Mouse (Mus musculus) stomach, embryonic 16.5 days (tissue): ENCODE measurements around the gene Ssna1. TPM values are rescaled to one million over a fixed set of nuclear protein-coding genes. Genes with fewer than 3 reads are reported as not detected.

Experiments used
- ATAC-seq: fragments of 200-750 bp; cut with Nextera tagmentation; 2 replicates; pipeline ENCODE4 v1.8.0; 2017; ENCODE audit warnings: moderate number of reproducible peaks, moderate TSS enrichment; ENCODE audit not compliant: insufficient read depth, low FRiP score
- H3K27ac ChIP-seq: fragments of 300-500 bp; sonication (generic); 2 replicates; pipeline ENCODE4 v1.5.1; 2014; ENCODE audit warnings: low read length
- H3K27me3 ChIP-seq: fragments of 300-500 bp; sonication (generic); 2 replicates; pipeline ENCODE4 v1.6.1; 2014; ENCODE audit warnings: low read length, control low read depth, mixed read lengths; ENCODE audit not compliant: control insufficient read depth, insufficient read depth
- H3K36me3 ChIP-seq: fragments of 300-500 bp; sonication (generic); 2 replicates; pipeline ENCODE4 v1.6.1; 2014; ENCODE audit warnings: low read length; ENCODE audit not compliant: control insufficient read depth, insufficient read depth
- H3K4me1 ChIP-seq: fragments of 300-500 bp; sonication (generic); 2 replicates; pipeline ENCODE4 v1.6.1; 2014; ENCODE audit warnings: low read length, control low read depth, mixed read lengths; ENCODE audit not compliant: control insufficient read depth, insufficient read depth
- H3K4me2 ChIP-seq: fragments of 300-500 bp; sonication (generic); 2 replicates; pipeline ENCODE4 v1.6.1; 2014; ENCODE audit warnings: low read depth, low read length, mixed read lengths
- H3K4me3 ChIP-seq: fragments of 300-500 bp; sonication (generic); replicated peaks from 2 replicates; pipeline ENCODE4 v1.5.1; 2014; ENCODE audit warnings: mild to moderate bottlenecking, low read length
- H3K9ac ChIP-seq: fragments of 300-500 bp; sonication (generic); 2 replicates; pipeline ENCODE4 v1.6.1; 2014; ENCODE audit warnings: low read length
- H3K9me3 ChIP-seq: fragments of 300-500 bp; sonication (generic); replicated peaks from 2 replicates; pipeline ENCODE4 v1.6.1; 2016; ENCODE audit warnings: low read length, control low read depth; ENCODE audit not compliant: control insufficient read depth
- WGBS: fragments of 180-500 bp; shearing (Covaris S2); extraction: QIAGEN DNeasy Blood & Tissue Kit; methylation state at CpG from one replicate; pipeline ENCODE4 v1.1.7; 2014; 5-methylcytosine and 5-hydroxymethylcytosine counted together
- polyA plus RNA-seq: library from polyadenylated mRNA; unstranded; fragments of >200 nt; fragmentation: Nextera tagmentation; extraction: Ambion mirVana; gene quantifications from 2 replicates; pipeline ENCODE4 v1.2.1, GENCODE M21; 2015

Ssna1 gene
- polyA plus RNA-seq, 1 experiment from 2014 or later = 199 TPM

DNA sequence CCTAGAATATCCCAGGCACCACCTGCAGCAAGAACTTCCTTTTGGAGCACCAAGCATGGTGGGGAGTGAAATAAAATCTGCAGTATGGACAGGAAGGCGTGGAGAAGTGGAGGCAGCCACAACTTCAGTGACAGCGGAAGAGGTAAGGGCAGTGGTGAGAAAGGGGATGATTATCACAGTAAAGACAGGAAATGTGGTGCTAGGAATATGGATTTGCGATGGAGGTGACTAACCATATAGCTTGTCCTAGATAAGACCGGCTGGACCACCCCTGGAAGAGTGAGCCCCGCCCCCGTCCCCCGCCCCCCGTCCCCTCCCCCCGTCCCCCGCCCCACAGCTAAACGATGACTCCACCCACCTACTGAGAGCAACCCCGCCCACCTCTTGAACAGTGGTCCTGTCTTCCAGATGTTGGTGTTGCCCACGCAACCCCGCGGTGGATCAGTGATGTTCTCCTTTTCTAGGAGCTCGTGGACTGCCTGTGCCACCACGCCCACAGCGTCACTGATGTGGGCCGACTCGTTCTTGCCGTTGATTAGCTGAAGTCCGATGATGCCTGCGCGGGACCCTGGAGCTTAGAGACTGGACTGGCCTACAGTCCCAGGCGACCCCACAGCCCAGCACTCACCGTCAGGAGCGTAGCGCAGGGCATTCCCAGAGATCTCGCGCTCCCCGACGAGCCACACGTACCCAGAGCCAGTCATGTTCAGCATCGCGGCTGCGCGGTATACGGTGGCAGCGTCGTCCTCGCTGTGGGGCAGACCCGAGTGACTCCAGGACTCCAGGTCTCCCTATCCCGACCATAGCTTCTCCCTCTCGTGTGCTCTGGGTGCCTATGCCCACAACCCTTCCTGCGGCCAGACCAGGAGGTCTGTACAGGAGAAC, 32.7 kb upstream of the Ssna1 start:
- H3K27me3 ChIP-seq = peaks cover 17% of the 10 kb centered on the region; the same call in 1 of the 2 replicates
- peak overlapping the region; percentile 49 for H3K9ac ChIP-seq

DNA sequence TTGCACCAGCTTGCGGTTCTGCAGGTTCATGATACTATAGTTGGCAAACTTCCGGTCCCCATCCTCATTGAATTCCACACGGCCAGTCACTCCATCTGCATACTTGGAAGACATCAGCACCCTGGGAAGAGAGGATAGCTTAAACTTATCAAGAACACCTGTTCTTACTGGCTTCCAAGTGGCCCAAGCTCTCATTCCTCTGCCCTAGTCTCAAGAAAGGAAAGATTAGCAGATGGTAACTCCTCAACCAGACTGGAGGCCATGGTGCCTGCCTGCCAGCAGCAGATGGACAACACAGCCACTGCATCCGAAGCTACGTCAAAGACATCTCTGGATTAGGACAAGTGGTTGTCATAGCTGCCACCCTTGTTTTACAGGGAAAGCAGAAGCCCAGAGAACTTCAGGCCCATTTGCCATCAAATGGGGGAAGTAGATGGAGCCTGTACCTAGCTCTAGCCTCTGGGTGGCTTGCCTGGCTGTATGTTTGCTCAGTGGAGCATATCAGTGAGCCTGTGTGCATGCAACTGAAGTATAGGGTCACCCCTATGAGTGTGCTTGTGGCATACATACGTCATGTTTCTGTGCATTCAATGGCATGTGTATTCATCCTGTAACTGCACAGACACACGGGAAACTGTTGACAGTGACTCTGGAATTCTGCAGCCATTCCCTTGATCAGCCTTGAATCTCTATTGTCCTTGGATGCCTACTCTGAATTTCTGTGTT, 31.9 kb upstream of the Ssna1 start:
- peaks cover 17% of the 10 kb centered on the region; the same call in 1 of the 2 replicates for H3K27me3 ChIP-seq
- no peaks in the 10 kb centered on the region for H3K9me3 ChIP-seq
- WGBS = 69% methylated on average over 7 of the region's 7 CpGs
- H3K36me3 ChIP-seq = no peaks in the 10 kb centered on the region
- H3K4me1 ChIP-seq = 0 out of 2 replicates have a peak, but pooled peaks cover 2% of the 10 kb centered on the region
- 0 out of 2 replicates have a peak overlapping the region, but pooled peaks have one; percentile 13 for H3K9ac ChIP-seq
- H3K4me2 ChIP-seq = peak overlapping the region; percentile 67
- peak; percentile 40; the same call in 1 of the 2 replicates for ATAC-seq
- H3K4me3 ChIP-seq = peak overlapping the region; percentile 52; the same call in 1 of the 2 replicates
- no peak overlapping the region for H3K27ac ChIP-seq

More for the DNA sequence above, 32.7 kb upstream of the Ssna1 start:
- no peaks in the 10 kb centered on the region for H3K9me3 ChIP-seq
- no peak overlapping the region for H3K27ac ChIP-seq
- no peaks in the 10 kb centered on the region for H3K36me3 ChIP-seq
- peak overlapping the region; percentile 52 for H3K4me3 ChIP-seq
- H3K4me1 ChIP-seq = 0 out of 2 replicates have a peak, but pooled peaks cover 2% of the 10 kb centered on the region
- peak; percentile 37; the same call in 1 of the 2 replicates for ATAC-seq
- WGBS = 3% methylated on average over 42 of the region's 45 CpGs
- peak overlapping the region; percentile 67 for H3K4me2 ChIP-seq

DNA sequence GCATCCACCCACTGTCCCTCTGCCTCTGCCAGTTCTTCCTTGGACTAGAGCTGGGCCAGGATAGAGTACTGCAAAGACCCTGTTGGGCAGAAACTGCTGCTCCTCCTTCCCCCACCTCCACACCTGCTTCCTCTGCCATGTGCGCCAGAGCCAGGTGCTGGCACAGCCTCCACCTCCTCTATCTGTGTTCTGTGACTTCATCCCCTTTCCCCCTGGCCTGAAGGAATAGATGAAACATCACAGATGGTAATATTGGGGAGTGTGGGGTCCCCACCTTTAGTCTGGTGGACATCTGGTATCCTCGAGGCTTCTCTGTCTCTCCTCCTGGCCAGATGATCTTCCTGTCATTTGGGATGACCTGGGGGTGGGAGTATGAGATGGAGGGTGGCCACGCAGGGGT, 31.2 kb upstream of the Ssna1 start:
- no peak overlapping the region for H3K27ac ChIP-seq
- 0 out of 2 replicates have a peak, but pooled peaks cover 2% of the 10 kb centered on the region for H3K4me1 ChIP-seq
- 65% methylated on average over 3 of the region's 3 CpGs for WGBS
- no peak overlapping the region for H3K4me2 ChIP-seq
- H3K36me3 ChIP-seq = no peaks in the 10 kb centered on the region
- no peaks in the 10 kb centered on the region for H3K9me3 ChIP-seq
- H3K27me3 ChIP-seq = peaks cover 17% of the 10 kb centered on the region; the same call in 1 of the 2 replicates
- ATAC-seq = no peak
- H3K9ac ChIP-seq = no peak overlapping the region
- H3K4me3 ChIP-seq = no peak overlapping the region

DNA sequence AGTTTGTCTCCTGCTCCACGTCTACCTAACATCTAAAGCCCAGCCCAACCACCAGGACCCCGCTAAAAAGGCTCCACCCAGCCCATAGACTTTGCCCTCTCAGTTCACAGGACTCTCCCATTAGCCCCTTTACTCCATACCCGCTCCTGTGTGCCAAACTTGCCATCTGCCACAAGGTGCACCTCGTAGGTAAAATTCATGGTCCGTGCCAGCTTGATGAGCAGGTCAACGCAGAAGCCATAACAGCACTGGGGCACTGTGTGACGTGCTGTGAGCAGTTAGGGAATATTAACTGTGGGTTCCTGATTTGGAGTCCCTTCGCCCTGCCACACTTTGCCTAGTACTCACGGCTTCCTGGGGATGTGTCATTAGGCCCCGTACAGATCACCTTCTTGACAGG, 25.8 kb upstream of the Ssna1 start:
- WGBS = 72% methylated on average over 10 of the region's 10 CpGs
- Histone ChIP-seq H3K27me3 (peaks cover 2% of the 10 kb centered on the region), H3K9me3 (no peaks in the 10 kb centered on the region), H3K4me1 (no peaks in the 10 kb centered on the region), H3K27ac (no peak overlapping the region), H3K4me2 (no peak overlapping the region), H3K4me3 (no peak overlapping the region), H3K9ac (no peak overlapping the region), H3K36me3 (no peaks in the 10 kb centered on the region)
- ATAC-seq = no peak

DNA sequence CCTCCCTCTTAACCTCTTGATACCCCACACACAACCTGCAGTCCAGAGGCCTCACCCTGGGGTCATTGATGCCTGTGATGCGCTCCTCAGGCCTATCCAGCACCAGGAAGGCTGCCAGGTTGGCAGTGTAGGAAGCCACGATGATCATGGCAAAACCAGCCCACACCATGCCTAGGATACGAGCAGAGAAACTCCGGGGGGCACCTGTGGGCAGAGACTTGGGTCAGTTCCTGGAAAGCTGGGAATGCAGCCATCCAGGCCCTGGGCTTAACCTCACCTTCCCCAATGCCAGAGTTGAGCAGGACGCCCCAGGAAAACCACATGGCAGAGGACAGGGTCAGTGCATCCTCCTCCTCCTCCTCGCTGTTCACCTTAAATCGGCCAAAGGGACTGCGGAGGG, 24.9 kb upstream of the Ssna1 start:
- WGBS = 70% methylated on average over 8 of the region's 8 CpGs
- H3K4me2 ChIP-seq = no peak overlapping the region
- no peak overlapping the region for H3K27ac ChIP-seq
- no peak overlapping the region for H3K9ac ChIP-seq
- no peaks in the 10 kb centered on the region for H3K36me3 ChIP-seq
- no peaks in the 10 kb centered on the region for H3K9me3 ChIP-seq
- H3K4me1 ChIP-seq = peaks cover 7% of the 10 kb centered on the region
- no peak overlapping the region for H3K4me3 ChIP-seq
- no peak for ATAC-seq
- H3K27me3 ChIP-seq = peaks cover 10% of the 10 kb centered on the region

DNA sequence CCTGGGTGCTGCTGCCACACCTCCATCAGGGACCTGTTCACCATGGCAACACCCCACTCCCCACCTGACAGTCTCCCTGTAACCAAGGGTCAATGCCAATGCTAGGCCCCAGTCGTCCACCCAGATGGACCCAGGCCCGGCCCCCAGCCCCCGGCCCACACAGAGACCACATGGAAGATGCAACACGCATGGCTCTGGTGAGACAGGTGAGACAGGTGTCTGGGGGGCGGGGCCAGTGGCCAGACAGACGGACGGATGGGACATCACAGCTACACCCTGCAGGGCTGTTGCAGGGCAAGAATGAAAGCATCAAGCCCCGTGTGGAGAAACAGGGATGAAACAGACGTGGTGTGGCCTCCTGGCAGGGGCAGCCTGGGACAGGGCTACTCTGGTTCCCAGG, 21.5 kb upstream of the Ssna1 start:
- peaks cover 44% of the 10 kb centered on the region for H3K27me3 ChIP-seq
- no peak overlapping the region for H3K9ac ChIP-seq
- no peak for ATAC-seq
- H3K36me3 ChIP-seq = no peaks in the 10 kb centered on the region
- no peak overlapping the region for H3K4me3 ChIP-seq
- no peaks in the 10 kb centered on the region for H3K9me3 ChIP-seq
- 73% methylated on average over 9 of the region's 9 CpGs for WGBS
- no peak overlapping the region for H3K4me2 ChIP-seq
- H3K27ac ChIP-seq = no peak overlapping the region
- H3K4me1 ChIP-seq = peaks cover 26% of the 10 kb centered on the region

DNA sequence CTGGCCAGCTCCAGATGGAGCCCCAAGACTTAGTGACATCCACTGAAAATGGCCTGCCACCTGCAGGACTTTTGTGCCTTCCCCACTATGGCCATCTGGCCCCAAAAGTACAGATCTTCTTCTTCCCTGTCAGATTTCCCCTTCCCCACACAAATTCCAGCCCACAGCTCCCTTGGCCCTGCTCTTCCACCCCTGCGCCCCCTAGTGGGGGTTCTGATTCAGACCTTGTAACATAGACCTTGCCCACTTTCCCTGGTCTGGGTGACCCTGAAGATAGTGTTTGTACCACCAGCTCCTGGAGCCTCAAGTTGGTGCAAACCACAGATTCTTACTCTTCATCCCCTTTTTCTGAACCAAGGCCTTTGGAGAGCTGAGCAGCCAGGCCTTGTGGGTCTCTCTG, 20.6 kb upstream of the Ssna1 start:
- Histone ChIP-seq H3K27me3 (peaks cover 45% of the 10 kb centered on the region), H3K4me1 (peaks cover 35% of the 10 kb centered on the region), H3K9me3 (no peaks in the 10 kb centered on the region), H3K4me3 (peak overlapping the region; percentile 45; the same call in 1 of the 2 replicates), H3K36me3 (no peaks in the 10 kb centered on the region), H3K9ac (peak overlapping the region; percentile 68), H3K4me2 (peak overlapping the region; percentile 61), H3K27ac (no peak overlapping the region)
- no peak for ATAC-seq
- WGBS = 0% methylated on average over 1 of the region's 1 CpGs

DNA sequence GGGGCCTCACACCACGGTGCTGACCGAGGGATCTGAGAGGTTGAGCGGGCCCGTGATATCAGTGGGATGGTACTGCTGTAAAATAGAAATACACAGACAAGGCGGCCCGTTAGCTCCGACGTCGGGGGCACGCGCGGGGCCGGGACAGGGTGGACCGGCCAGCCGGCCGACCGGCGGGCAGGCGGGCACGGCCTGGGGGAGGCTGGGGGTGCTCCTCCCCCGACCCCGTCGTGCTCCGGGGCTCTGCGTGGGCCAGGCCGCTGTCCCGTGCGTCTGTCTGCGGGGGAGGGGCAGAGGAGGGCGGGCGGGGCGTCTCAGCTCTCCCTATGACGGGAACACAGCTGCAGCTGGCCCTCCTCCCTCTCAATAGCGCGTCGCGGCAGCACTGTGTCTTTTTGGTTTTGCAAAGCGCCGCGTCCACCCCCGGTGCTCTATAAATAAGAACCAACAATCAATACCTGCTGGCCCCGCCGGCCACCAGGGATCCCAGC, 19.9 kb upstream of the Ssna1 start:
- Histone ChIP-seq H3K36me3 (no peaks in the 10 kb centered on the region), H3K9ac (peak overlapping the region; percentile 68), H3K27ac (no peak overlapping the region), H3K9me3 (no peaks in the 10 kb centered on the region), H3K4me1 (peaks cover 42% of the 10 kb centered on the region), H3K4me2 (peak overlapping the region; percentile 61), H3K4me3 (peak overlapping the region; percentile 45), H3K27me3 (peaks cover 45% of the 10 kb centered on the region)
- ATAC-seq = peak; percentile 14; the same call in 1 of the 2 replicates
- WGBS = 7% methylated on average over 39 of the region's 43 CpGs
